Mouse (Mus musculus) spleen, adult 2 months (tissue): ENCODE measurements at regions not wholly inside any gene's neighbourhood (a gene's known extent, or its start where the extent isn't known, plus 50 kb on each side); places are given as distances from the start of the nearest gene placed in this dataset.

Source experiments
- CTCF ChIP-seq: fragments of 200-500 bp; IDR thresholded peaks from 2 replicates; pipeline ENCODE4 v1.5.1; 2011; ENCODE audit warnings: mild to moderate bottlenecking, inconsistent platforms; ENCODE audit not compliant: insufficient read depth, insufficient read length, insufficient replicate concordance; ENCODE audit errors: extremely low read depth
- POLR2A ChIP-seq: fragments of 200-500 bp; IDR thresholded peaks from 2 replicates; pipeline ENCODE4 v1.6.1; 2011; ENCODE audit warnings: low read depth, low read length, inconsistent platforms

- TF ChIP-seq CTCF (no peak), POLR2A (no peak)
These were observed 162.6 kb downstream of the Phlda1 start for GRCm38 (mm10) chr10:111668639-111669038.
